Mouse (Mus musculus): ENCODE measurements around the gene Appl2.
A peak's percentile ranks its signal among the peaks of the same experiment; 100 is the strongest.

Gene Appl2

GRCm38 (mm10) chr10:83632806-83633374 lies 15.6 kb downstream of the Appl2 start:
- peak; percentile 60 to 75 for DNase-seq (ENCODE audit: inconsistent age in 2 of 2, low spot score in 1 of 2)

GRCm38 (mm10) chr10:83631775-83632174 lies 16.8 kb downstream of the Appl2 start:
- no peak for DNase-seq (ENCODE audit: inconsistent age in 2 of 2, low spot score in 1 of 2)

DNA sequence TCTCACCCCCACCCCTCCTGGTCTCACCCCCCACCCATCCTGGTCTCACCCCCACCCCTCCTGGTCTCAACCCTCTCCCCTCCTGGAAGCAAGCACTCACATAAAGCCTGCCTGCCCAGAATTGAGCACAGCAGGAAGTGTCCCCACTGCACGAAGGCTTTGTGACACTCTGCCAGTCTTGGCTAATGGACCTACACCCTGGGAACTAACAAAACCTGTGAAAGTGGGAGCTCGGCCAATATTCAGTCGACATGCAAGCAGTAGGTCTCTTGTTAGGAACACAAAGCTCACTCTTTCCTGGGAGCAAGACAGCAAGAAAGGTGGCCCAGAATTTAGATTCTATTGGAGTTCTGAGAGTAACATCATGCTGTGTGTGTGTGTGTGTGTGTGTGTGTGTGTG lies 17.6 kb downstream of the Appl2 start:
- no peak for DNase-seq (ENCODE audit: inconsistent age in 2 of 2, low spot score in 1 of 2)

DNA sequence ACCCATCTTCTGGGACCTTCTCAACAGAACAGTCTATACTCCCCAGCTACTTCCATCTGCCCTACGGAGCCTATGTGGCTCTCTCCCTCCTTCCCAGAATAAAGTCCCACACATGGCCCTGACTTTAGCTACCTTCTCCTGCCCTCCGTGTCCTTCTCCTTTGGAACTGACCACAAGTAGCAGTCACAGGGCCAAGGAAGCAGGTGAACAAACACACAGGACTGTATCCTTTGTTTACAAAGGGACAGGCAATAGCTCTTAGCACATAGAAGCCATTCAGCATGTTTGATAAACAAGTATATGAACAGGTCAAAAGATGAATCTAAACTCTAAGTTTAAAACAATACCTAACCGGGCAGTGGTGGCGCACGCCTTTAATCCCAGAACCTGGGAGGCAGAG lies 18.7 kb downstream of the Appl2 start:
- DNase-seq (ENCODE audit: inconsistent age in 2 of 2, low spot score in 1 of 2): no peak

GRCm38 (mm10) chr10:83629190-83629781 lies 19.3 kb downstream of the Appl2 start:
- no peak for DNase-seq (ENCODE audit: inconsistent age in 2 of 2, low spot score in 1 of 2)

GRCm38 (mm10) chr10:83628241-83628640 lies 20.3 kb downstream of the Appl2 start:
- no peak for DNase-seq (ENCODE audit: inconsistent age in 2 of 2, low spot score in 1 of 2)

DNA sequence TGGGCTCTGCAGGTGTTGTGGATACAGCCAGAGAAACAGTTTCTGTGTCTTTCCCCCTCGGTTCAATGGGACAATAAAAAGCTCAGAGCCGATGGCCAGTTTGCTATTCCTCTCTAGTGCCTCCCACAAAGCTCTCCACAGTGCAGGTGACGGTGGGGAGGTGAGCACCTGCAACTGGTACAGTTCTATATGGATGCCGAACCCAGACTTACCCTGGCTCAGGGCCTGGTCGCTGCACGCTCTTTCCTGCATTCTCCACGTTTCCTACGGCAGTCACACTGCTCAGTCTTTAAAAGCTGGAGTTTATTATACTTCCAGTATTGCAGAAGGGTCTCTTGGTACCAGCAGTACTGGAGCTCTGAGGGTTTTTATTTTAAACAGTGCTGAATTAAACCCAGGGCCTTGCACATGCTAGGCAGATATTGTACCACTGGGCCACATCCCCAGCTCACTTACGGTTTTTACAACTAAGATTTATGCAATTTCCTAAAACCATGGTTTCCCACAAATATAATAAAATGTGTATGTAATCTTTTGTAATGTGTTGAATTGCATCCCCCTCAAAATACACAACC lies 21.3 kb downstream of the Appl2 start:
- no peak for DNase-seq (ENCODE audit: inconsistent age in 2 of 2, low spot score in 1 of 2)

- no peak for DNase-seq (ENCODE audit: inconsistent age in 2 of 2, low spot score in 1 of 2)
Observed at GRCm38 (mm10) chr10:83624841-83625240, 23.7 kb downstream of the Appl2 start.

DNA sequence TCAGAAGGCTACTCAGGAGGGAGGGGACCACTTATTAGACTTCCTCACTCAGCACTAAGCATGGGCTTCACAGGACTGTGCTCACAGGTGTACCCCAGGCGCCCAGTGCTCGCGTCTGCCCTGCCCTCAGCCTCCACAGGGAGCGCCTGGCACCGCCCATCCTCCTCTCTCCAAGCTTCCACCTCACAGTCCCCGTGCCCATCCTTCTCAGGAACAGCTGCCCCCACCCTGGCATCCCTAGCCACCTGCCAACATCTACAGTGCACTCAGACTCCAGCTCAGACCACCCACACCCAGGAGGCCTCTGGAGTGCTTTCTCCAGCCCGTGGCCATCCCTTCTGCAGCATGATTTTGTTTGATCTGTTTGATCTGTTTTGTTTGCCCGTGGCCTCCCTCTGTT lies 24.5 kb downstream of the Appl2 start:
- DNase-seq (ENCODE audit: inconsistent age in 2 of 2, low spot score in 1 of 2): no peak

DNA sequence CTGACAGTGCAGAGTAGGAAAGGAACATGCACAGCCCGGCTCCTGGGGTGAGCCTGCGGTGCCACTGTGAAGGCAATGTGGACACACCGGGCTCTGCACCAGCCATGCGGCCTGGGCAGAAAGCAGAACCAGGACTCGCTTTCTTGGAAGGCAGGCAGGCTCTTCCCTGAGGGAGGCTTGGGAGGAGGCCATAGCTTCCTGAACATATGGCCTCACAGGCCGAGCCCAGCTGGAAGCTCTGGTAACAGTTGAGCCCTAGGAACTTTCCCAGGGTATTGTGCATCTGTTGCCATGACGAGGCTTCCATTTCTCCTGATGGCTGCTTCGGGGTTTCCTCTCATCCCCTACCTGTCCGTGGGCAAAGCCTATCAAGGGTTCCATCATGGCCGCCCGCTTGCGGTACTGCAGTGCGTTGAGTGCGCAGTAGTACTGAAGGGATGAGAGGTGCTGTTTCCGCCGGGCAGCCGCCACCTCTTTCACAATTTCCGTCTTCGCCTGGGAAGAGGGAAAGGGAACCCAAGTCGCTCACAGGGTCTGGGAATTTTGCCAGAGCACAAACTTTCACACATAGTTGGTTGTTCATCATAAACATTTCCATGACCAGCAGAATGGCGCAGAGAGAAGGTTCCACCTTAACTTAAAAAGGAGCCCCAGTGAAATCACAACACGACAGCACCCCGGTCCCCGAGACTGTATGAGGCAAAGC lies 28.0 kb downstream of the Appl2 start:
- no peak for DNase-seq (ENCODE audit: inconsistent age in 2 of 2, low spot score in 1 of 2)

GRCm38 (mm10) chr10:83618819-83619440 lies 29.6 kb downstream of the Appl2 start:
- no peak for DNase-seq (ENCODE audit: inconsistent age in 2 of 2, low spot score in 1 of 2)

DNA sequence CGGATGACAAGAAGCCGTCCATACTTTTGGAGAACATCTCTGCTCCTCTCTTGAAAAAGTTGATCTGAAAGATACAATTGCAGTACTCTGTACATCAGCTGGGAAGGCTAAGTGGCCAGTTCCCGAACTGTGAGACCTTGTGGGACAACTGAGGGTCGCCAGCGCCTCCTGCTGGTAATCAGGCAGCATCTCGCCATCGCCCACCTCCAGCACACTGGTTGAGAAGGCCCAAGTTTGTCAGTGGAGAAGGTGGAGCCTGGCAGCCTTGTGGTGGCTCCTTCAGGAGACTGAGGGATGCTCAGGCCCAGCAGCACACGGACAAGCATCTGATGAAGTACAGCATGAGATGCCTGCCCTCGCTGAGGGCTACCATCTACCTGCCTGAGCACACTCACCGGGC lies 31.2 kb downstream of the Appl2 start:
- DNase-seq (ENCODE audit: inconsistent age in 2 of 2, low spot score in 1 of 2): peak in 1 of 2 experiments; percentile 61

- DNase-seq (ENCODE audit: inconsistent age in 2 of 2, low spot score in 1 of 2): no peak
Observed at GRCm38 (mm10) chr10:83612648-83613215, 35.8 kb downstream of the Appl2 start.

GRCm38 (mm10) chr10:83611863-83612262 lies 36.7 kb downstream of the Appl2 start:
- DNase-seq (ENCODE audit: inconsistent age in 2 of 2, low spot score in 1 of 2): no peak

- DNase-seq (ENCODE audit: inconsistent age in 2 of 2, low spot score in 1 of 2): no peak
Observed at GRCm38 (mm10) chr10:83610518-83610917, 38.0 kb downstream of the Appl2 start.

GRCm38 (mm10) chr10:83608596-83608995 lies 39.9 kb downstream of the Appl2 start:
- DNase-seq (ENCODE audit: inconsistent age in 2 of 2, low spot score in 1 of 2): no peak

GRCm38 (mm10) chr10:83607111-83607510 lies 41.4 kb downstream of the Appl2 start:
- no peak for DNase-seq (ENCODE audit: inconsistent age in 2 of 2, low spot score in 1 of 2)

DNA sequence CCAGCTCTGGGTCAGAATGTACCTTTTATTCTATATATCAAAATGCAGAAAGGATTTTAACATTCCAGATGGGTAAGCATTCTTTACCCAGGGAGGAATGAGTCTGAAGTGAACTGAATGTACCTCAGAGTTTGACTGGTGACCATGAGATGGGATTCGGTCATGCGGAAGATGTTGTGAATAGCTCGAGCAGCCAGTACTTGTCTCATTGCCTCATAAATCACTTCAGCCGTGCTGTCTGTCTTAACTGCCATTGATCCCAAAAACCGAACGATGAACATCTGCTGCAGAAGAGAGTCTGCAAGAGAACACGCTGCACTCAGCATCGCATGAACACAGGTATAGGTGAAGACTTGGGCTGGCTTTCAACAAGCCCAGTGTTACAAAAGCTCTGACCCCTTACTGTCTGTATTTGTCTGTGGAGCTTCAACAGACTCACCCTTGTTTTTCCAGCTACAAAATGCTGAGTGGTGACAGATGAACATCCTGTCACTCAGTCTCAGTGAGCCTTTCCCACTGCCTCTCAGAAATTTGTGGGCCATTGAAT lies 42.8 kb downstream of the Appl2 start:
- DNase-seq (ENCODE audit: inconsistent age in 2 of 2, low spot score in 1 of 2): no peak

- no peak for DNase-seq (ENCODE audit: inconsistent age in 2 of 2, low spot score in 1 of 2)
Observed at GRCm38 (mm10) chr10:83603956-83604564, 44.5 kb downstream of the Appl2 start.

GRCm38 (mm10) chr10:83600650-83601049 lies 47.9 kb downstream of the Appl2 start:
- no peak for DNase-seq (ENCODE audit: inconsistent age in 2 of 2, low spot score in 1 of 2)

- DNase-seq (ENCODE audit: inconsistent age in 2 of 2, low spot score in 1 of 2): no peak
Observed at GRCm38 (mm10) chr10:83594526-83594925, 54.0 kb downstream of the Appl2 start.
